Mouse (Mus musculus) B cell, adult 67 days (primary cell): ENCODE results near the gene Dnase2a. TPM values are rescaled to one million over a fixed set of nuclear protein-coding genes. Genes with fewer than 3 reads are reported as not detected.

Source experiments
- total RNA-seq, 2 experiments: library from RNA; stranded (reverse); gene quantifications; 4 replicates each; pipeline ENCODE4 v1.2.4; 2023

The Dnase2a gene
- 10 to 100 TPM; 62.8 to 69.8 TPM for total RNA-seq

DNA sequence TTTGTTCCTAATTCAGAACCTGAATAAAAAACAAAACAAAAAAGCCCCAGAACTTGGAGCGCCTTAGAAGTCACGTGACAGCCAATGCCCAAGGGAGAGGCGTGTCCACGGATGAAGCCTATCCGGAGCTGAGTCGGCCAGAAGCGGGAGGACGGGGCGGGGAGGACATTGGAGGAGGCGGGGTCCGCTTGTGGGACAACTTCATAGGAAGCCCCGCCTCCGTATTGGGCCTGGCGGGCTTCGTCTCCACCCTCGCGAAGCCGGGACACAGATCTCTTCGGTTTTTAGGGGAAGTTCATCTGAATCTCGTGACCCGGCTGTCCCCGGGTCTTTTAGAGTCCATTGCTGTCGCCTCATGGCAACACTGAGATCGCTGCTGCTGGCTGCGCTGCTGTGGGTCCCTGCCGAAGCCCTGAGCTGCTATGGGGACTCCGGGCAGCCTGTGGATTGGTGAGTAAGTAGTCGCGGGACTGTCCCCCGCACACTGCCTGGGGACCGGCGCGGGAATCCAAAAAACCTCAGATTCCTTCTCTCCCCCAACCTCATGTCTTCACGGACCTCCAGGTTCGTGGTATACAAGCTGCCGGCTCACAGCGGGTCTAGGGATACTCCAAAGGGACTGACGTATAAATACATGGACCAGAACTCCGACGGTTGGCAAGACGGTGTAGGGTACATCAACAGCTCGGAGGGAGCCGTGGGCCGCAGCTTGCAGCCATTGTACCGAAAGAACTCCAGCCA, at the start of gene Dnase2a:
TSS of gene Dnase2a (plus strand) at position 140 of the 741 bp plus-strand sequence.

DNA sequence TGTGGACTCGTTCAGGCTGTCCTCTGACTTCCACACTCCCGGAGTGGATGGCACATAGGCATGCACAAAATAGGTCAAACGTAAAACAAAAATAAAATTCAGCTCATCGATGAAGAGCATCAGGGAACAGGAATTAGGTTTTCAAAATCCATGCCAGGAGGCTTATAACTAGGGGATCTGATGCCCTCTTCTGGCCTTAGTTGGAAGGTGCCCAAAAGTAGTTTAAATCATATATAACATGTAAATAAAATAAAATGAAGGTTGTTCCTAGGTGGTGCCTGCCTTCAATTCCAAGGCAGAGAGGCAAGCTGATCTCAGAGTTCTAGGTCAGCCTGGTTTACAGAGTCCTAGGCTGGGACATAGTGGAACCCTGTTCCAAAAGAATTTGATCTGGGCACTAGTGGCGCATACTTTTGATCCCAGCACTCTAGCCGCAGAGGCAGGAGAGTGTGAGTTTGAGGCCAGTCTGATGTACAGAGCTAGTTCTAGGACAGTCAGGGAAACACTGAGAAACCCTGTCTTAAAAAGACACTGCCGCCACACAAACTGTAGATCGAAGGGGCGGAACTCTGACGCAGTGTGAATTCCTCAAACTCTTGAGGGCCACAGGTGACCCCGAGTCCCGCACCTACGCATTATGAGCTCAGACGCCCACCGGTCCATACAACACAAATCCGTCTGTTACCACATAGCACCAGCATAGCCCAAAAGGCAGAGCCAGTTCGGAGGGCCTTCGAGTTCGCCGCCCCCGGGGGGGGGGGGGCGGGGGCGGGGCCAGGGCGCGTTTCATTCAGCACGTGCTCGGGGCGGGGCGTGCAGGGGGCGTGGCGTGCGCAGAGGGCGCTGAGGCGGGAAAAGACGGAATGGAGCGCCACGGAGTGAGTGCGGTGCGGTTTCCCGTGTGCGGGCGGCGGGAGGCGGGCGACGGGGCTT, 36.7 kb upstream of the Dnase2a start, which contains the start of gene Syce2:
TSS of gene Syce2 (plus strand) at position 736 of the 933 bp plus-strand sequence.

DNA sequence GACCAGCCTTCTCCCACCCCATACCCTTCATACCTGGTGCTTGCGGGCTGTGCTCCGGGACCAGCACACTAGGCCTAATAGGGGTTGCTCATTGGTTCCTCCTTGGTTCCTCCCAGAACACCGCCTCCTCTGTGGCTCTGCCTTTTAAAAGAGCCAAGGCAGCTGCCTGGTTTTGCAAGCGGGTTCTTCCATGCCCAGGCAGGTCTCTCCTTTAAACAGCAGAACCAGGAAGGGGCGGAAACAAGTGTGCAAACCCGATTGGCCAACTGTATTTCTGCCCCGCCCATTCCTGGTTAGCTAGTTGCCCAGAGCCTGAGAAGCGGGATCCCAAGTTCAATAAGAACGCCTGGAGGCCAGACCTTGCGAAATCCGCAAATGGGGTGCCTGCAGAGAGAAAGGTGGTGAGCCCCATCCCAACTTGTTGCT, 14.6 kb upstream of the Dnase2a start, which contains the start of gene Gcdh:
TSS of gene Gcdh (minus strand) at position 213 of the 426 bp plus-strand sequence.

DNA sequence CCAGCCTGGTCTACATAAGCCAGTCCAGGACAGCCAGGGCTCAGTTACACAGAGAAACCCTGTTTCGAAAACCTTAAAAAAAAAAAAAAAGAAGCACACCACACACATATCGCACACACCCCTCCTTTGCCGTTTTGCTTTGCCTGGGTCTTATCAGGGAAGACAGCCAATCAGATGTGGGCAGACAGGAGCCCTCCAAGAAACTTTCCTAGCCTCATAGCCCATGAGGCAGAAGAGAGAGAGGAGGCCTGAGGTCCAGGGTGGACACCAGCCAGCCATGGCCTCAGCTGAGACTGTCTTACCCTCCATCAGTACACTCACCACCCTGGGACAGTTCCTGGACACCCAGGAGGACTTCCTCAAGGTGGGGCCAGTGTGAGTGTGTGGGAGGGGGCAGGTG, 6.6 kb upstream of the Dnase2a start, which contains the start of gene Klf1:
TSS of gene Klf1 (plus strand) at position 177 of the 400 bp plus-strand sequence.

DNA sequence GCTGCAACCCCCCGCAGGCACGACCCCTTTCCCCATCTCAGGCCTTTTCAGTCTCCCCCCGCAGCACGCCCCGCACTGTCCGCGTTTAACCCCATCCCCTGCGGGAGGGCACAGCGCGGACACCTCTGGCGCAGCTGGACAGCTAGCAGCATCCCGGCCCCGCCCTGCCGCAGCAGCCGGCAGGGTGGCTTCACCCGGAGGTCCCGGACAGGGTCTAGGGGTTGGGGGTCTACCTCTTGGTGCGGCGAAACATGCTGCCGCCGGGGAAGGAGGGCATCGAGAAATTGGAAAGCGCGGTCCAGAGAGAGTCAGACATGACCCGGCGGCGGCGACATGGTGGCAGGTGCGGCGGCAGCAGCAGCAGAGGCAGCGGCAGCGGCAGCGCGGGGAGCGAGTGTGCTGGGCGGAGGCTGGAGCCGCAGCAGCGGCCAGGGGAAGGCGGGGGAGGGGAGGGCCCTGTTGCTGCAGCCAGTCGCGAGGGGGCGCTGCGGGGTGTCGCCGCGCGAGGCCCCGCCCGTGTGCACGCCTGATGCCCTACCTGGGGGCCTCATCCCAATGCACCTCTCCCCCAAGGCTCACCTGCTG, 28.7 kb downstream of the Dnase2a start, which contains the start of gene Mast1:
TSS of gene Mast1 (minus strand) at position 398 of the 585 bp plus-strand sequence.

DNA sequence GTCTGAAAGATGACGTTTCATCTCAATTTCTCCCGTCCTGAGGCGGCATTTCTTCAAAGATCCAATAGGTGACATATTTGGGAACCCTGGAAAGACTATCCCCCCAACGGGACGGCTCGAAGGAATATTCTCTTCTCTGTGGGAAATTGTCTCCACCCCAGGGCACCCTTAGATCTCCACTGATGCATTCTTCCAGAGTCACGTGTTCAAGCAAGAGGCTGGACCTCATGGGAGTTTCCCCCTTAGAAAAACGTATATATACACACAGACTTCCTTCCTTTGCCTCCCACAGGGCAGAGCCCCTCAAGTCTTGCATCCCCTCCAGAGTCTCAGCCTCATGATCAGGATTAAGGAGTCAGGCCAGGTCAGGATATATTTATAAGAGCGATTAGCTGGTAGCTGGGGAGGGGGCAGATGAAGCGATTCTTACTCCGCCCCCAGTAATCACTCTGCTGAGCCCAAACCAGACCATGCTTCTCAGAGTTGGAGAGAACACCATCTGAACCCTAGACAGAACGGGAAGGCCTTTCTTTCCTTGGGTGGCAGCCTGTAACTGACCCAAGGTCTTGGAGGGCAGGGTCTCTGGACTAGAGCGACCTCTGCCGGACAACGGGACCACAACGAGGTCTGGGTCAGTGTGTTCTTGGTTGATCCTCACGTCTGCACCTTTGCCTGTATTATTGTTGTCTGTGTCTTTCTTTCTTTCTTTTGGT, 38.3 kb downstream of the Dnase2a start, which contains the start of gene Rtbdn:
TSS of gene Rtbdn (plus strand) at position 464 of the 713 bp plus-strand sequence.

DNA sequence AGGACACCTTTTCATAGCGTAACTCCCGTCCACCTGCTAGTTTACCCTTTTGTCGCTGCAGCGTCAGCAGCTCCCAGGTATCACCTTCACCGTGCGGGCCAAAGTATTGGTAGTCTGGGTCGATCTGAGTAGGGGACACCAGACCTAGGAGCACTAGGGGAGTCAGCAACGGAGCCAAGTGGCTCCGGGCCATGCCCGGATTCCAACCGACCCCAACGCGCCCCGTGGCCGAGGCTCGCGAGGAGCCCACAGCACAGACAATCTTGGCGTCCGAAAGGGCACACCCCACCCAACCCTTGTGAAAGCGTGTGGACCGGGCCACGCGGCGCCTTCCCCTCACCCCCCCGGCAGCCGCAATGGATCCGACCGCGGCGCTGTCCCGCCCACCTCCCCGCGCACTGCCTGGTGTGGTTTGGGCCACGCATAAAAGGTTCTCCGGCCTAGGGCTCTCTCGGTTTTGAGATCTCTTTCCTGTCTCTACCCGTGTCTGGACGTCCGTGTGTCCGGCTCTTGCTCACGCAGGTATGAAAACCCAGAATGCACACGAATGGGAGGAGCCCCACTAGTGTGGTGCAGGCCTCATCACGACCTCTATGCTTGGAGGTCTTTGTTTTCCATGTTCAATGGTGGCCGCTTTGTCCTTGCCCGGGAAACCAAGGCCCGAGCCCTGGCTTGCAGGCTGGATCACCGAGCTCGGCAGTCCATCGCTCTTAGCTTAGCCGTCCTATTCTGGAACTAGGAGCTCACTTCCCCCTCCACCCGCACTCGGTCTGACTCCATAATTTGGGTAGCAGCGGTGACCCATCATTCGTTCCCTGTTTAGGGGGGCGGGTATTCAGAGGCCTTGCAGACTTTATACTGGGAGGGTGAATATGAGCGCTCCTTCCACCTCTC, 61.1 kb downstream of the Dnase2a start, which contains the start of the genes Gm49661, Prdx2 and Rnaseh2a:
TSS of gene Gm49661 (minus strand) at position 193 of the 894 bp plus-strand sequence.
TSS of gene Prdx2 (plus strand) at position 347 of the 894 bp plus-strand sequence.
TSS of gene Rnaseh2a (minus strand) at position 527 of the 894 bp plus-strand sequence.

Other genes with a start within 250 kb of the Dnase2a start
- gene Ier2, start 245.7 kb upstream of the Dnase2a start, total RNA-seq: 100 to 1,000 TPM; 226 to 246 TPM
- 100 to 1,000 TPM; 187 to 197 TPM for gene Trmt1, start 222.3 kb upstream of the Dnase2a start, total RNA-seq
- 10 to 100 TPM; 60.9 to 61.2 TPM for gene Nacc1, start 220.7 kb upstream of the Dnase2a start, total RNA-seq
- gene Lyl1, start 207.1 kb upstream of the Dnase2a start, total RNA-seq: 100 to 1,000 TPM; 121 to 155 TPM
- not detected for gene G430095P16Rik, start 185.6 kb upstream of the Dnase2a start, total RNA-seq
- gene Nfix, start 108.2 kb upstream of the Dnase2a start, total RNA-seq: 1 to 10 TPM; 2.1 to 3.5 TPM
- gene Dand5, start 85.7 kb upstream of the Dnase2a start, total RNA-seq: 1 to 10 TPM; 3.7 TPM
- 10 to 100 TPM; 11.6 to 15.1 TPM for gene Gadd45gip1, start 77.0 kb upstream of the Dnase2a start, total RNA-seq
- gene Rad23a, start 67.9 kb upstream of the Dnase2a start, total RNA-seq: 10 to 100 TPM; 50.4 to 66.1 TPM
- 100 to 1,000 TPM; 565 to 613 TPM for gene Calr, start 61.6 kb upstream of the Dnase2a start, total RNA-seq
- 10 to 100 TPM; 77.3 to 81.2 TPM for gene Farsa, start 51.6 kb upstream of the Dnase2a start, total RNA-seq
- gene Syce2, start 36.4 kb upstream of the Dnase2a start, total RNA-seq: 1 to 10 TPM; 5.8 to 8.6 TPM
- gene Gcdh, start 14.6 kb upstream of the Dnase2a start, total RNA-seq: 10 to 100 TPM; 22.0 to 32.9 TPM
- gene Klf1, start 6.6 kb upstream of the Dnase2a start, total RNA-seq: not detected
- under 1 TPM; 0.30 to 0.32 TPM for gene Mast1, start 28.8 kb downstream of the Dnase2a start, total RNA-seq
- not detected for gene Rtbdn, start 38.4 kb downstream of the Dnase2a start, total RNA-seq
- gene Gm49661, start 60.9 kb downstream of the Dnase2a start, total RNA-seq: not detected
- gene Prdx2, start 61.0 kb downstream of the Dnase2a start, total RNA-seq: 10 to 100 TPM; 49.2 to 58.7 TPM
- gene Rnaseh2a, start 61.2 kb downstream of the Dnase2a start, total RNA-seq: 10 to 100 TPM; 35.8 to 48.7 TPM
- 1,000 to 10,000 TPM in 1 of 2 experiments, 100 to 1,000 TPM in 1; 703 to 1,140 TPM for gene Junb, start 70.2 kb downstream of the Dnase2a start, total RNA-seq
- gene Hook2, start 82.0 kb downstream of the Dnase2a start, total RNA-seq: 1 to 10 TPM; 6.2 to 7.5 TPM
- gene Best2, start 106.0 kb downstream of the Dnase2a start, total RNA-seq: not detected
- 10 to 100 TPM; 74.7 to 77.8 TPM for gene Asna1, start 116.7 kb downstream of the Dnase2a start, total RNA-seq
- gene Trir, start 118.3 kb downstream of the Dnase2a start, total RNA-seq: 100 to 1,000 TPM; 207 to 213 TPM
- 10 to 100 TPM; 43.3 to 52.5 TPM for gene Tnpo2, start 128.4 kb downstream of the Dnase2a start, total RNA-seq
- 10 to 100 TPM; 12.4 to 17.5 TPM for gene Fbxw9, start 151.5 kb downstream of the Dnase2a start, total RNA-seq
- gene Gm5741, start 159.4 kb downstream of the Dnase2a start, total RNA-seq: not detected
- gene Dhps, start 163.2 kb downstream of the Dnase2a start, total RNA-seq: 100 to 1,000 TPM; 112 to 143 TPM
- gene Wdr83os, start 172.2 kb downstream of the Dnase2a start, total RNA-seq: 10 to 100 TPM; 43.3 to 49.1 TPM
- 10 to 100 TPM; 15.8 to 22.6 TPM for gene Wdr83, start 172.7 kb downstream of the Dnase2a start, total RNA-seq
- 100 to 1,000 TPM; 166 to 174 TPM for gene Man2b1, start 174.7 kb downstream of the Dnase2a start, total RNA-seq
- under 1 TPM; 0.30 to 0.35 TPM for gene Zfp791, start 214.5 kb downstream of the Dnase2a start, total RNA-seq
- gene Cks1brt, start 243.4 kb downstream of the Dnase2a start, total RNA-seq: not detected